Mouse (Mus musculus) induced T-regulatory cell, adult 2 months (primary cell): ENCODE data around the gene Gm8871.
"Not testable (repeated sequence)": the region's sequence is repeated elsewhere in the genome, so short reads cannot be mapped to it uniquely, and the experiment has no call there.

Experiments
- DNase-seq: peaks from one replicate; pipeline ENCODE4 v3.0.0-alpha.2; 2012; ENCODE audit warnings: low read depth

The Gm8871 gene

GRCm38 (mm10) chr5:10947505-10947904 lies at the start of gene Gm8871, which contains the start of gene Gm8857:
Gene Gm8871 (plus strand): TSS chr5:10947805.
Gene Gm8857 (plus strand): TSS chr5:10947807.
- not testable (repeated sequence) for DNase-seq

GRCm38 (mm10) chr5:10953512-10953911 lies 5.9 kb downstream of the Gm8871 start:
- DNase-seq: not testable (repeated sequence)

GRCm38 (mm10) chr5:10958057-10958456 lies 10.5 kb downstream of the Gm8871 start:
- DNase-seq: not testable (repeated sequence)
